Mouse (Mus musculus): Measurements from ENCODE around the gene Gm10974. TPM values are rescaled to one million over a fixed set of nuclear protein-coding genes. Genes with fewer than 3 reads are reported as not detected.

The Gm10974 gene
- polyA plus RNA-seq, 1 experiment from 2014 or later, result not detected

GRCm38 (mm10) chr7:66369934-66370445 is 4.3 kb downstream of the Gm10974 start:
- no peak for DNase-seq (ENCODE audit: low spot score)
- no peak overlapping the region for H3K4me2 ChIP-seq (ENCODE audit: low read depth)
- WGBS, result 62% methylated on average over 5 of the region's 5 CpGs
- H3K4me3 ChIP-seq (ENCODE audit: low read depth, low read length), result no peak overlapping the region
- H3K27ac ChIP-seq (ENCODE audit: low read depth, low read length), result no peak overlapping the region
- no peak for ATAC-seq (ENCODE audit: insufficient read depth, low FRiP score, low TSS enrichment)
- no peaks in the 10 kb centered on the region for H3K9me3 ChIP-seq (ENCODE audit: control insufficient read depth, low read length)
- H3K27me3 ChIP-seq (ENCODE audit: control insufficient read depth, insufficient read depth, low read length), result no peaks in the 10 kb centered on the region
- no peak overlapping the region for H3K9ac ChIP-seq (ENCODE audit: low read length)
- no peaks in the 10 kb centered on the region for H3K36me3 ChIP-seq (ENCODE audit: control insufficient read depth, insufficient read depth, low read length)
- H3K4me1 ChIP-seq (ENCODE audit: control insufficient read depth, insufficient read depth, low read length), result no peaks in the 10 kb centered on the region

GRCm38 (mm10) chr7:66370970-66371369 is 5.3 kb downstream of the Gm10974 start:
- 89% methylated on average over 6 of the region's 6 CpGs for WGBS

GRCm38 (mm10) chr7:66373391-66373790 is 7.7 kb downstream of the Gm10974 start:
- WGBS, result 92% methylated on average over 3 of the region's 3 CpGs
- Histone ChIP-seq H3K36me3 (ENCODE audit: control insufficient read depth, insufficient read depth, low read length) (no peaks in the 10 kb centered on the region), H3K9me3 (ENCODE audit: control insufficient read depth, low read length) (no peaks in the 10 kb centered on the region), H3K27ac (ENCODE audit: low read depth, low read length) (no peak overlapping the region), H3K4me3 (ENCODE audit: low read depth, low read length) (no peak overlapping the region), H3K4me2 (ENCODE audit: low read depth) (no peak overlapping the region), H3K27me3 (ENCODE audit: control insufficient read depth, insufficient read depth, low read length) (no peaks in the 10 kb centered on the region), H3K4me1 (ENCODE audit: control insufficient read depth, insufficient read depth, low read length) (no peaks in the 10 kb centered on the region), H3K9ac (ENCODE audit: low read length) (no peak overlapping the region)
- DNase-seq (ENCODE audit: low spot score) (no peak), ATAC-seq (ENCODE audit: insufficient read depth, low FRiP score, low TSS enrichment) (no peak)

More at GRCm38 (mm10) chr7:66370970-66371369, 5.3 kb downstream of the Gm10974 start:
- Histone ChIP-seq H3K36me3 (ENCODE audit: control insufficient read depth, insufficient read depth, low read length) (no peaks in the 10 kb centered on the region), H3K9me3 (ENCODE audit: control insufficient read depth, low read length) (no peaks in the 10 kb centered on the region), H3K4me3 (ENCODE audit: low read depth, low read length) (no peak overlapping the region), H3K9ac (ENCODE audit: low read length) (no peak overlapping the region), H3K4me1 (ENCODE audit: control insufficient read depth, insufficient read depth, low read length) (no peaks in the 10 kb centered on the region), H3K4me2 (ENCODE audit: low read depth) (no peak overlapping the region), H3K27ac (ENCODE audit: low read depth, low read length) (no peak overlapping the region), H3K27me3 (ENCODE audit: control insufficient read depth, insufficient read depth, low read length) (no peaks in the 10 kb centered on the region)
- no peak for ATAC-seq (ENCODE audit: insufficient read depth, low FRiP score, low TSS enrichment)
- no peak for DNase-seq (ENCODE audit: low spot score)

GRCm38 (mm10) chr7:66375736-66376135 is 10.0 kb downstream of the Gm10974 start:
- H3K4me3 ChIP-seq (ENCODE audit: low read depth, low read length), result no peak overlapping the region
- no peaks in the 10 kb centered on the region for H3K9me3 ChIP-seq (ENCODE audit: control insufficient read depth, low read length)
- DNase-seq (ENCODE audit: low spot score) (no peak), ATAC-seq (ENCODE audit: insufficient read depth, low FRiP score, low TSS enrichment) (no peak)
- 94% methylated on average over 4 of the region's 4 CpGs for WGBS
- no peaks in the 10 kb centered on the region for H3K4me1 ChIP-seq (ENCODE audit: control insufficient read depth, insufficient read depth, low read length)
- H3K27me3 ChIP-seq (ENCODE audit: control insufficient read depth, insufficient read depth, low read length), result no peaks in the 10 kb centered on the region
- H3K4me2 ChIP-seq (ENCODE audit: low read depth), result no peak overlapping the region
- H3K9ac ChIP-seq (ENCODE audit: low read length), result no peak overlapping the region
- no peak overlapping the region for H3K27ac ChIP-seq (ENCODE audit: low read depth, low read length)
- H3K36me3 ChIP-seq (ENCODE audit: control insufficient read depth, insufficient read depth, low read length), result no peaks in the 10 kb centered on the region

- Histone ChIP-seq H3K4me1 (ENCODE audit: control insufficient read depth, insufficient read depth, low read length) (no peaks in the 10 kb centered on the region), H3K27me3 (ENCODE audit: control insufficient read depth, insufficient read depth, low read length) (no peaks in the 10 kb centered on the region), H3K36me3 (ENCODE audit: control insufficient read depth, insufficient read depth, low read length) (no peaks in the 10 kb centered on the region), H3K9ac (ENCODE audit: low read length) (no peak overlapping the region), H3K9me3 (ENCODE audit: control insufficient read depth, low read length) (no peaks in the 10 kb centered on the region), H3K4me2 (ENCODE audit: low read depth) (no peak overlapping the region), H3K27ac (ENCODE audit: low read depth, low read length) (no peak overlapping the region), H3K4me3 (ENCODE audit: low read depth, low read length) (no peak overlapping the region)
- DNase-seq (ENCODE audit: low spot score), result no peak
- WGBS, result 87% methylated on average over 10 of the region's 10 CpGs
- ATAC-seq (ENCODE audit: insufficient read depth, low FRiP score, low TSS enrichment), result no peak
These were observed 10.9 kb downstream of the Gm10974 start for GRCm38 (mm10) chr7:66376560-66376959.

GRCm38 (mm10) chr7:66384213-66384612 is 18.5 kb downstream of the Gm10974 start:
- WGBS, result 72% methylated on average over 5 of the region's 5 CpGs
- H3K4me2 ChIP-seq (ENCODE audit: low read depth), result no peak overlapping the region
- peaks cover 5% of the 10 kb centered on the region; the same call in 1 of the 2 replicates for H3K4me1 ChIP-seq (ENCODE audit: control insufficient read depth, insufficient read depth, low read length)
- H3K9ac ChIP-seq (ENCODE audit: low read length), result no peak overlapping the region
- no peak overlapping the region for H3K4me3 ChIP-seq (ENCODE audit: low read depth, low read length)
- no peak for ATAC-seq (ENCODE audit: insufficient read depth, low FRiP score, low TSS enrichment)
- no peaks in the 10 kb centered on the region for H3K27me3 ChIP-seq (ENCODE audit: control insufficient read depth, insufficient read depth, low read length)
- no peak overlapping the region for H3K27ac ChIP-seq (ENCODE audit: low read depth, low read length)
- no peak for DNase-seq (ENCODE audit: low spot score)
- H3K36me3 ChIP-seq (ENCODE audit: control insufficient read depth, insufficient read depth, low read length), result no peaks in the 10 kb centered on the region
- no peaks in the 10 kb centered on the region for H3K9me3 ChIP-seq (ENCODE audit: control insufficient read depth, low read length)

- no peak for ATAC-seq (ENCODE audit: insufficient read depth, low FRiP score, low TSS enrichment)
- H3K9me3 ChIP-seq (ENCODE audit: control insufficient read depth, low read length), result no peaks in the 10 kb centered on the region
- 89% methylated on average over 8 of the region's 8 CpGs for WGBS
- no peak for DNase-seq (ENCODE audit: low spot score)
- no peaks in the 10 kb centered on the region for H3K27me3 ChIP-seq (ENCODE audit: control insufficient read depth, insufficient read depth, low read length)
- H3K9ac ChIP-seq (ENCODE audit: low read length), result no peak overlapping the region
- H3K4me1 ChIP-seq (ENCODE audit: control insufficient read depth, insufficient read depth, low read length), result peaks cover 5% of the 10 kb centered on the region; the same call in 1 of the 2 replicates
- H3K27ac ChIP-seq (ENCODE audit: low read depth, low read length), result no peak overlapping the region
- no peak overlapping the region for H3K4me2 ChIP-seq (ENCODE audit: low read depth)
- no peaks in the 10 kb centered on the region for H3K36me3 ChIP-seq (ENCODE audit: control insufficient read depth, insufficient read depth, low read length)
- no peak overlapping the region for H3K4me3 ChIP-seq (ENCODE audit: low read depth, low read length)
These were observed 19.2 kb downstream of the Gm10974 start for GRCm38 (mm10) chr7:66384891-66385290.

GRCm38 (mm10) chr7:66385826-66386225 is 20.1 kb downstream of the Gm10974 start:
- H3K27ac ChIP-seq (ENCODE audit: low read depth, low read length), result no peak overlapping the region
- no peak for DNase-seq (ENCODE audit: low spot score)
- 96% methylated on average over 12 of the region's 12 CpGs for WGBS
- no peaks in the 10 kb centered on the region for H3K9me3 ChIP-seq (ENCODE audit: control insufficient read depth, low read length)
- no peaks in the 10 kb centered on the region for H3K36me3 ChIP-seq (ENCODE audit: control insufficient read depth, insufficient read depth, low read length)
- ATAC-seq (ENCODE audit: insufficient read depth, low FRiP score, low TSS enrichment), result no peak
- H3K4me3 ChIP-seq (ENCODE audit: low read depth, low read length), result no peak overlapping the region
- H3K9ac ChIP-seq (ENCODE audit: low read length), result no peak overlapping the region
- H3K27me3 ChIP-seq (ENCODE audit: control insufficient read depth, insufficient read depth, low read length), result no peaks in the 10 kb centered on the region
- H3K4me1 ChIP-seq (ENCODE audit: control insufficient read depth, insufficient read depth, low read length), result peaks cover 5% of the 10 kb centered on the region; the same call in 1 of the 2 replicates
- no peak overlapping the region for H3K4me2 ChIP-seq (ENCODE audit: low read depth)

- no peak for DNase-seq (ENCODE audit: low spot score)
- no peaks in the 10 kb centered on the region for H3K9me3 ChIP-seq (ENCODE audit: control insufficient read depth, low read length)
- H3K9ac ChIP-seq (ENCODE audit: low read length), result no peak overlapping the region
- H3K4me1 ChIP-seq (ENCODE audit: control insufficient read depth, insufficient read depth, low read length), result peaks cover 5% of the 10 kb centered on the region; the same call in 1 of the 2 replicates
- H3K4me3 ChIP-seq (ENCODE audit: low read depth, low read length), result no peak overlapping the region
- WGBS, result 92% methylated on average over 6 of the region's 6 CpGs
- ATAC-seq (ENCODE audit: insufficient read depth, low FRiP score, low TSS enrichment), result no peak
- no peaks in the 10 kb centered on the region for H3K27me3 ChIP-seq (ENCODE audit: control insufficient read depth, insufficient read depth, low read length)
- no peak overlapping the region for H3K4me2 ChIP-seq (ENCODE audit: low read depth)
- no peaks in the 10 kb centered on the region for H3K36me3 ChIP-seq (ENCODE audit: control insufficient read depth, insufficient read depth, low read length)
- H3K27ac ChIP-seq (ENCODE audit: low read depth, low read length), result no peak overlapping the region
These were observed 20.7 kb downstream of the Gm10974 start for GRCm38 (mm10) chr7:66386411-66386810.

All from neural tube, embryonic 11.5 days (tissue).